Mouse (Mus musculus) ES-Bruce4 (cell line): ENCODE data around the gene Stx5a.

Source experiments
- CTCF ChIP-seq: IDR thresholded peaks from one replicate; pipeline ENCODE4 v1.8.1; 2011; ENCODE audit warnings: low read depth, low read length
- EP300 ChIP-seq: IDR thresholded peaks from 2 replicates; pipeline ENCODE4 v1.6.1; 2011; ENCODE audit warnings: low read depth, low read length; ENCODE audit not compliant: insufficient read depth

DNA sequence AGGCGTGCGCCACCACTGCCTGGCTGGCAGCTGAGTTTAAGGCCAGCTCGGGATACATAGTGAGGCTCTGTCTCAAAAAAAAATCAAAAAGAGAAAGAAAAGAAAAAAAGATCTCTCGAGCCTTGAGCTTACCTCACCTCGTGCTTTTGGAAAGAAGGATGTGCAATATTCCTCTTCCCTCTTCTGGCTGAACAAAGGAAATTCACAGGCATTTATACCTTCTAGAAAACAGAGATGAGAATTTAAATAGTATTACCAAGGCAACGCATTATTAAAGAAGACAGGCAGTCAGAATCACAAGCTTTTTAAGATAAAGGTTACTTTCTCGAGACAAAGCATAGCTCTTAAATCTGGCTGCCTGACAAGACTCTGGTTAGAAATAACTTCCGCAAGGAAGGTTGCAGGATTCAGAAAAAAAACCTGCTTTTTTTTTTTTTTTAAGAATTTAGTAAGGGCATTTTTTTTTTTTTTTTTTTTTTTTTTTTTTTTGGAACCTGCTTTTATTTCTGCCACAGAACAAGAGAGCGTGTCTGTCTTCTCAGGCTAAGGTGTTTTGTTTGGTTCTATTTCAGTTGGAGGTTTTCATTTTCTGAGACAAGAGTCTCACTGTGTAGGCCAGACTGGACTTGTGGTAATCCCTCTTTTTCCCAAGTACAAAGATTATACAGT is 49.2 kb upstream of the Stx5a start:
- TF ChIP-seq EP300, result no peak
- TF ChIP-seq CTCF, result no peak
